Mouse (Mus musculus): ENCODE measurements around the gene Rab11fip5. TPM values are rescaled to one million over a fixed set of nuclear protein-coding genes. Genes with fewer than 3 reads are reported as not detected.

The Rab11fip5 gene
- 3.1 and 3.4 TPM in 2 replicates for polyA plus RNA-seq (2014; fragmentation: Nextera tagmentation; extraction: Ambion mirVana)

GRCm38 (mm10) chr6:85373951-85374733 is at the start of gene Rab11fip5:
Gene Rab11fip5, minus strand, starts transcription at chr6:85374634.
- peak; percentile 5; the same call in 1 of the 2 replicates for ATAC-seq (ENCODE audit: insufficient number of reproducible peaks, low FRiP score, low TSS enrichment, low read depth)
- H3K27me3 ChIP-seq (ENCODE audit: control insufficient read depth, insufficient read depth, low read length): no peaks in the 10 kb centered on the region
- WGBS: 2% methylated on average over 67 of the region's 80 CpGs
- no peaks in the 10 kb centered on the region for H3K9me3 ChIP-seq (ENCODE audit: control insufficient read depth, low read length)
- peak within 1 kb of the TSS; percentile 96 for H3K4me2 ChIP-seq (ENCODE audit: low read depth, severe bottlenecking)
- H3K36me3 ChIP-seq (ENCODE audit: control insufficient read depth, insufficient read depth, low read length): no peaks in the 10 kb centered on the region
- H3K27ac ChIP-seq (replicated peaks; ENCODE audit: low read depth, low read length): no peak within 1 kb of the TSS; the same call in 1 of the 2 replicates
- no peaks in the 10 kb centered on the region for H3K4me1 ChIP-seq (ENCODE audit: control insufficient read depth, insufficient read depth, low read length)
- no peak for DNase-seq (ENCODE audit: low spot score)
- peak within 1 kb of the TSS; percentile 74 for H3K4me3 ChIP-seq (ENCODE audit: low read depth, low read length)
- H3K9ac ChIP-seq (ENCODE audit: low read length): peak within 1 kb of the TSS; percentile 76

- no peak within 1 kb of the TSS; the same call in 1 of the 2 replicates for H3K4me2 ChIP-seq (ENCODE audit: low read depth, severe bottlenecking)
- H3K36me3 ChIP-seq (ENCODE audit: control insufficient read depth, insufficient read depth, low read length): no peaks in the 10 kb centered on the region
- no peak within 1 kb of the TSS for H3K27ac ChIP-seq (replicated peaks; ENCODE audit: low read depth, low read length)
- no peak within 1 kb of the TSS for H3K9ac ChIP-seq (ENCODE audit: low read length)
- no peaks in the 10 kb centered on the region for H3K9me3 ChIP-seq (ENCODE audit: control insufficient read depth, low read length)
- ATAC-seq (ENCODE audit: insufficient number of reproducible peaks, low FRiP score, low TSS enrichment, low read depth): no peak
- 9% methylated on average over 28 of the region's 28 CpGs for WGBS
- peaks cover 10% of the 10 kb centered on the region for H3K27me3 ChIP-seq (ENCODE audit: control insufficient read depth, insufficient read depth, low read length)
- H3K4me1 ChIP-seq (ENCODE audit: control insufficient read depth, insufficient read depth, low read length): no peaks in the 10 kb centered on the region
- DNase-seq (ENCODE audit: low spot score): peak; percentile 26
- H3K4me3 ChIP-seq (ENCODE audit: low read depth, low read length): 0 out of 2 replicates have a peak within 1 kb of the TSS, but pooled peaks have one; percentile 2
These were observed 49.5 kb upstream of the Rab11fip5 start, which contains the start of gene Noto for GRCm38 (mm10) chr6:85423836-85424379. Gene Noto, plus strand, starts transcription at chr6:85423886.

- ATAC-seq (ENCODE audit: insufficient number of reproducible peaks, low FRiP score, low TSS enrichment, low read depth) (no peak), DNase-seq (ENCODE audit: low spot score) (no peak)
- Histone ChIP-seq H3K27me3 (ENCODE audit: control insufficient read depth, insufficient read depth, low read length) (peaks cover 10% of the 10 kb centered on the region), H3K4me1 (ENCODE audit: control insufficient read depth, insufficient read depth, low read length) (no peaks in the 10 kb centered on the region), H3K9me3 (ENCODE audit: control insufficient read depth, low read length) (no peaks in the 10 kb centered on the region), H3K27ac (replicated peaks; ENCODE audit: low read depth, low read length) (no peak overlapping the region), H3K9ac (ENCODE audit: low read length) (no peak overlapping the region), H3K36me3 (ENCODE audit: control insufficient read depth, insufficient read depth, low read length) (no peaks in the 10 kb centered on the region), H3K4me2 (ENCODE audit: low read depth, severe bottlenecking) (no peak overlapping the region), H3K4me3 (ENCODE audit: low read depth, low read length) (no peak overlapping the region)
- WGBS: 91% methylated on average over 2 of the region's 2 CpGs
These were observed 44.7 kb upstream of the Rab11fip5 start for GRCm38 (mm10) chr6:85419150-85419549.

GRCm38 (mm10) chr6:85415829-85416228 is 41.4 kb upstream of the Rab11fip5 start:
- no peak overlapping the region for H3K4me2 ChIP-seq (ENCODE audit: low read depth, severe bottlenecking)
- no peaks in the 10 kb centered on the region for H3K36me3 ChIP-seq (ENCODE audit: control insufficient read depth, insufficient read depth, low read length)
- no peak overlapping the region for H3K27ac ChIP-seq (replicated peaks; ENCODE audit: low read depth, low read length)
- H3K4me3 ChIP-seq (ENCODE audit: low read depth, low read length): no peak overlapping the region
- H3K27me3 ChIP-seq (ENCODE audit: control insufficient read depth, insufficient read depth, low read length): no peaks in the 10 kb centered on the region
- no peak overlapping the region for H3K9ac ChIP-seq (ENCODE audit: low read length)
- ATAC-seq (ENCODE audit: insufficient number of reproducible peaks, low FRiP score, low TSS enrichment, low read depth): no peak
- H3K9me3 ChIP-seq (ENCODE audit: control insufficient read depth, low read length): no peaks in the 10 kb centered on the region
- no peak for DNase-seq (ENCODE audit: low spot score)
- no peaks in the 10 kb centered on the region for H3K4me1 ChIP-seq (ENCODE audit: control insufficient read depth, insufficient read depth, low read length)
- WGBS: 51% methylated on average over 3 of the region's 3 CpGs

- peaks cover 39% of the 10 kb centered on the region for H3K27me3 ChIP-seq (ENCODE audit: control insufficient read depth, insufficient read depth, low read length)
- H3K27ac ChIP-seq (replicated peaks; ENCODE audit: low read depth, low read length): no peak overlapping the region
- 0 out of 2 replicates have a peak, but pooled peaks have one; percentile 51 for ATAC-seq (ENCODE audit: insufficient number of reproducible peaks, low FRiP score, low TSS enrichment, low read depth)
- no peaks in the 10 kb centered on the region for H3K36me3 ChIP-seq (ENCODE audit: control insufficient read depth, insufficient read depth, low read length)
- H3K9ac ChIP-seq (ENCODE audit: low read length): no peak overlapping the region
- 0 out of 2 replicates have a peak, but pooled peaks cover 3% of the 10 kb centered on the region for H3K4me1 ChIP-seq (ENCODE audit: control insufficient read depth, insufficient read depth, low read length)
- H3K4me3 ChIP-seq (ENCODE audit: low read depth, low read length): no peak overlapping the region
- peak; percentile 87 for DNase-seq (ENCODE audit: low spot score)
- H3K4me2 ChIP-seq (ENCODE audit: low read depth, severe bottlenecking): no peak overlapping the region
- 10% methylated on average over 13 of the region's 13 CpGs for WGBS
- no peaks in the 10 kb centered on the region for H3K9me3 ChIP-seq (ENCODE audit: control insufficient read depth, low read length)
These were observed 36.4 kb upstream of the Rab11fip5 start for GRCm38 (mm10) chr6:85410771-85411273.

GRCm38 (mm10) chr6:85409003-85409402 is 34.6 kb upstream of the Rab11fip5 start:
- ATAC-seq (ENCODE audit: insufficient number of reproducible peaks, low FRiP score, low TSS enrichment, low read depth) (no peak), DNase-seq (ENCODE audit: low spot score) (peak; percentile 42)
- Histone ChIP-seq H3K36me3 (ENCODE audit: control insufficient read depth, insufficient read depth, low read length) (no peaks in the 10 kb centered on the region), H3K4me2 (ENCODE audit: low read depth, severe bottlenecking) (peak overlapping the region; percentile 18), H3K27me3 (ENCODE audit: control insufficient read depth, insufficient read depth, low read length) (peaks cover 43% of the 10 kb centered on the region), H3K9me3 (ENCODE audit: control insufficient read depth, low read length) (no peaks in the 10 kb centered on the region), H3K4me3 (ENCODE audit: low read depth, low read length) (no peak overlapping the region), H3K27ac (replicated peaks; ENCODE audit: low read depth, low read length) (no peak overlapping the region), H3K9ac (ENCODE audit: low read length) (no peak overlapping the region), H3K4me1 (ENCODE audit: control insufficient read depth, insufficient read depth, low read length) (0 out of 2 replicates have a peak, but pooled peaks cover 3% of the 10 kb centered on the region)
- WGBS: under 1% methylated on average over 30 of the region's 31 CpGs

GRCm38 (mm10) chr6:85403039-85403438 is 28.6 kb upstream of the Rab11fip5 start:
- H3K4me1 ChIP-seq (ENCODE audit: control insufficient read depth, insufficient read depth, low read length): no peaks in the 10 kb centered on the region
- no peak for ATAC-seq (ENCODE audit: insufficient number of reproducible peaks, low FRiP score, low TSS enrichment, low read depth)
- peaks cover 18% of the 10 kb centered on the region for H3K27me3 ChIP-seq (ENCODE audit: control insufficient read depth, insufficient read depth, low read length)
- WGBS: 85% methylated on average over 10 of the region's 10 CpGs
- H3K36me3 ChIP-seq (ENCODE audit: control insufficient read depth, insufficient read depth, low read length): no peaks in the 10 kb centered on the region
- no peaks in the 10 kb centered on the region for H3K9me3 ChIP-seq (ENCODE audit: control insufficient read depth, low read length)
- H3K27ac ChIP-seq (replicated peaks; ENCODE audit: low read depth, low read length): no peak overlapping the region
- no peak overlapping the region for H3K4me3 ChIP-seq (ENCODE audit: low read depth, low read length)
- no peak overlapping the region for H3K4me2 ChIP-seq (ENCODE audit: low read depth, severe bottlenecking)
- no peak for DNase-seq (ENCODE audit: low spot score)
- H3K9ac ChIP-seq (ENCODE audit: low read length): no peak overlapping the region

- DNase-seq (ENCODE audit: low spot score): no peak
- Histone ChIP-seq H3K36me3 (ENCODE audit: control insufficient read depth, insufficient read depth, low read length) (no peaks in the 10 kb centered on the region), H3K4me1 (ENCODE audit: control insufficient read depth, insufficient read depth, low read length) (no peaks in the 10 kb centered on the region), H3K27me3 (ENCODE audit: control insufficient read depth, insufficient read depth, low read length) (peaks cover 13% of the 10 kb centered on the region), H3K4me2 (ENCODE audit: low read depth, severe bottlenecking) (no peak overlapping the region), H3K27ac (replicated peaks; ENCODE audit: low read depth, low read length) (no peak overlapping the region), H3K9ac (ENCODE audit: low read length) (no peak overlapping the region), H3K4me3 (ENCODE audit: low read depth, low read length) (no peak overlapping the region), H3K9me3 (ENCODE audit: control insufficient read depth, low read length) (no peaks in the 10 kb centered on the region)
- WGBS: 70% methylated on average over 2 of the region's 2 CpGs
- no peak for ATAC-seq (ENCODE audit: insufficient number of reproducible peaks, low FRiP score, low TSS enrichment, low read depth)
These were observed 28.2 kb upstream of the Rab11fip5 start for GRCm38 (mm10) chr6:85402613-85403012.

All from limb, embryonic 11.5 days (tissue).